Mouse (Mus musculus): ENCODE measurements around the gene Casz1.

DNA sequence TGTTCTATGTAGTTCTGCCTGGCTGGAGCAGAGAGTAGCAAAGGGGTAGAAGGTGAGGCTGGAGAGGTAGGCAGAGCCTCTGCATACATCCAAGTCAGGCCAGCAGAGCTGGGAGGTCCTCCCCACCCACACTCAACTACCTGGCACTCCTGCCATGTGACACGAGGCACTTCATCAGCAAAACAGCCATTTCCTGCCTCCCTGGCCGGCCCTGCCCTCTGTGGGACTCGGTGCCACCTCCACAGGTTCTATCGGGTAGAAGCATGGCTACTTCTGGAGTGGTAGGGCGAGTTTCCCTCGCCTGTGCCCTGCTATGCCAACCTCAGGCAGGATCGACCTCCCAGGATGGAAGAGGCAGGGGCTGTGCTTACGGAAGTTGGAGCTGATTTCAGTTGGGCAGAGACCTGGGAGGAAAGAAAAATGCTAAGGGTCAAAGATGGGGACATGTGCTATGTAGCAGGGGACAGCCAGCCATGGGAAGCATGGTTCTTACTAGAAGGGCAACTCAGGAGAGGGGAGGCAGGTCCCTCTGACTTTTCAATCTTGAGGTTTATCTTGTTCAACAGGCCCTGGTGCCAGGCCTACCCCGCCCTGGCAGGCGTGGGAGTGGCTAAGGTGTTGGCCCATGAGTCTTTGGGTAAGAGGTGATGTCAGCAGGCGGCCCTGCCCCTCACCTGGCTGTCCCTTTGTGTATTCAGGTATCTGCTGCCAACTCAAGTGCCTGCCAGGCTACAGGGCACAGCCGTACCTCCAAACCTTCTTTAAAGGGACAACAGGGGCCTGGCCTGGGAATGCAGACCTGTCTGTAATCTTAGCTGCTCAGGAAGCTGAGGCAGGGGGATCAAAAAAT lies 6.5 kb upstream of the Casz1 start:
- TF ChIP-seq CTCF (IDR thresholded peaks at IDR 0.05; ENCODE audit: low read depth) = no peak
- TF ChIP-seq EP300 (IDR thresholded peaks at IDR 0.05; ENCODE audit: low read depth) = no peak

Measured in liver, embryonic 14.5 days (tissue).